Mouse (Mus musculus) embryonic stem cell, embryonic (primary cell): ENCODE measurements at regions not wholly inside any gene's neighbourhood (a gene's known extent, or its start where the extent isn't known, plus 50 kb on each side); places are given as distances from the start of the nearest gene placed in this dataset.

Experiments
- CTCF ChIA-PET, 4 experiments: fragments of 300-600 bp in 2 of 4; fragments of 350-600 bp in 2 of 4; sonication (Branson Sonifier 250); formaldehyde crosslinking; loops; one replicate each; lab custom pipeline; 2022; ENCODE audit warnings: inconsistent platforms in 2 of 4; lab: Charles Lee
- POLR2A ChIA-PET, 4 experiments: fragments of 300-600 bp in 2 of 4; fragments of 350-600 bp in 2 of 4; sonication (Branson Sonifier 250); formaldehyde crosslinking; loops; one replicate each; lab custom pipeline; 2022; ENCODE audit warnings: antibody characterized with exemption in 4 of 4, inconsistent platforms in 1 of 4; lab: Charles Lee

- ChIA-PET POLR2A (interaction anchor here in 2 of 4 experiments (0.6 to 0.7 kb wide), 3 partner anchors 62 to 1391 kb away, joined by 3 to 4 read pairs (median 4); no protein-coding TSS in a partner anchor), CTCF (no interaction called here)
Observed at GRCm38 (mm10) chr11:42754481-42755272, 280.9 kb upstream of the Gm9972 start.

DNA sequence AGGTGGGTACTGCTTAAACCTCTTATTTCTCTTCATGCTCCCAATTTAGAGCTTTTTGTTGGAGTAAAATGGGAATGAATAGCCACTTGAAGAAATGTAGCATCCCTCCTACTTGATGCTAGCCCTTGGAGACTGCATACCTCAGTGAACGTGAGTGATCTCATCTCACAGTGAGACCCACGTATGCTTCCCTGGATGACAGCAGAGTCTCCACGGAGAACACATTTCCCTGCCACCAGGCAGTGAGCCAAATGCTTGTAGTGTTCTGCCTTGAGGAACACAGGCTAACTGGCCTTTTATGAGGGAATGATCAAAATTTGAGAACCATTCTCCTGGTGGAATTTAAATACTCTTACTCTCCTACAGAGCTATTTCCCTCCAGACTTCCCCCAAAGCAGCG is 280.1 kb upstream of the Gm9972 start:
- ChIA-PET POLR2A (interaction anchor here in 2 of 4 experiments (0.6 to 0.7 kb wide), 2 partner anchors 604 to 1391 kb away, joined by 4 read pairs; no protein-coding TSS in a partner anchor), CTCF (no interaction called here)

- POLR2A ChIA-PET = interaction anchor here in 1 of 4 experiments (0.7 kb wide), 1 partner anchor 29 kb away, joined by 3 read pairs; no protein-coding TSS in a partner anchor
- CTCF ChIA-PET = no interaction called here
Observed at GRCm38 (mm10) chr11:42765213-42765612, 270.3 kb upstream of the Gm9972 start.

GRCm38 (mm10) chr11:42775074-42775676 is 260.4 kb upstream of the Gm9972 start:
- ChIA-PET POLR2A (interaction anchor here in 1 of 4 experiments (1.7 kb wide), 1 partner anchor 11 kb away, joined by 7 read pairs; no protein-coding TSS in a partner anchor), CTCF (no interaction called here)

DNA sequence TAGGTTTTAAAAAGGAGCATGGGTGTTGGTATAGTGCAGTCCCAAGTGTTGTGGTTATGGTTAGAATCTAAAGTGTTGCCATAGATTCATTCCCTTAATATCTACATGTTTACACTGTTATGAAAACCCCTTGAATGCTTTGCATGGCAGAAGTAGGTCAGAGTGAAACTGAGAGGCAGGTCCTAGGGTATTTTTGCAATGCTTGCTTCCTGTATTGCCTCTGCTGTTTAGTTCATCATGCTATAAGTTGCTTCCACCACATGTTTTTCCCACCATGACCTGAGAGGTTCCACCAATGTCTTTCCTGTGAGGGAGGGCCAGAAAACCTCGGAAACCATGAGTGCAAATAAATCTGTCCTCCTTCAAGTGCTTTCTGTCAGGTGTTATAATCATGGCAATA is 224.1 kb upstream of the Gm9972 start:
- ChIA-PET CTCF (interaction anchor here in 1 of 4 experiments (0.5 kb wide), 1 partner anchor 18 kb away, joined by 5 read pairs; no protein-coding TSS in a partner anchor), POLR2A (interaction anchor here in 1 of 4 experiments (0.6 kb wide), 1 partner anchor 28 kb away, joined by 4 read pairs; no protein-coding TSS in a partner anchor)

DNA sequence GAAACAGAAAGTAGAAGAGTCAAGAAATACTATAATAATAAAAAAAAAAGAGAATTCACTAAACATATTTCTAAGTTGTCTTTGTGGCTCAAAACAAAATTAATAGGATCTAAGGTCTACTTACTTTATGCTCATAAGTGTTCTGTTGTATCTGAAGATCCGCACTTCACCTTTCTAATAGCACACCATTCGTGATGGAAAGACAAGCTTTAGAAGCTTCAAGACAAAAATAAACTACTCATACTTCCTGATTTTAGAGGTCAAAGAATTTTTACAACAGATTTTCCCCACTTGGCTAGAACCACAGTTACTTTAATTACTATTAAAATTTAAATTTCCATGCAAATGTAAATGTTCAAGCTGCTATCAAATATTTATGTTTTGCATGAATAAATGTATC is 219.8 kb upstream of the Gm9972 start:
- ChIA-PET CTCF (no interaction called here), POLR2A (interaction anchor here in 1 of 4 experiments (0.7 kb wide), 1 partner anchor 575 kb away, joined by 3 read pairs; no protein-coding TSS in a partner anchor)

DNA sequence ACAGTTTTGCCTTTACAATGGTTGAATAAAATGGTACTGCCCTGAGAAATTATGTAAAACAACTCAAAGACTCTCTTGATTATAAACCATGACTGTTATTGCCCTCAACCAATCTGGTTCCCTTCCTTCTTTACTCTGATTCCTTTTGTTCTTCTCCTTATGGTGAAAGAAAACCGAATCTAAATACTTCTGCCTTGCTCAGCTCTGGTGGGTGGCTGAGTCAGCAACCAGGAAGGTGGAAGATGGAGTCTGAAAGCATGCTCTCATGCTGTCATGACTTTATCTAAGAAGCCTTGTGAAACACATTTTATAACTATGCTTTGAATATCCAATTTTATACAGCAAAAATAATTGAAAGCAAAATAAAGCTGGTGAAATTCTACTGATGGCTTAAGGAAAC is 212.7 kb upstream of the Gm9972 start:
- ChIA-PET CTCF (interaction anchor here in 2 of 4 experiments (0.6 to 0.8 kb wide), 2 partner anchors 14 to 16 kb away, joined by 4 to 9 read pairs; no protein-coding TSS in a partner anchor), POLR2A (no interaction called here)

GRCm38 (mm10) chr11:42845795-42846194 is 189.8 kb upstream of the Gm9972 start:
- ChIA-PET POLR2A (no interaction called here), CTCF (no interaction called here)

DNA sequence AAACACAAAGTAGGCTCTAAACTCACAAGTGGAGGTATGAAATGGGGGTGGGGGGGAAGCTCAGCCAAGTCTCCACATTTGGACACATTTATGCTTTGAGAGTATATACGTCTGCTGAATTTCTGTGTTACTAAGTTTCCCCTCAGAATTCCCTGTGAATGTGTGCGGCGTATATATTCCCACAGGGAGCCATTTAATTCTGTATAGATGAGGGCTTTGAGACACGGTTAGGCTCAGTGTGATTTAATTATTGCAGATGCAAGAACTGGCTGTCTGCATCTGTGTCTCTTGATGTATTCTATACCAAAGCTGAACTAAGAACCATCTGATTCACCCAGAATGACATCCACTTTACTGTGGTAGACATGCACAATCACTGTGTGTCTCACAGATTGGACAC is 181.1 kb upstream of the Gm9972 start:
- CTCF ChIA-PET = no interaction called here
- POLR2A ChIA-PET = no interaction called here

- ChIA-PET POLR2A (no interaction called here), CTCF (no interaction called here)
Observed at GRCm38 (mm10) chr11:42857687-42858086, 177.9 kb upstream of the Gm9972 start.

- POLR2A ChIA-PET = no interaction called here
Observed at GRCm38 (mm10) chr11:42874056-42874455, 161.5 kb upstream of the Gm9972 start.

DNA sequence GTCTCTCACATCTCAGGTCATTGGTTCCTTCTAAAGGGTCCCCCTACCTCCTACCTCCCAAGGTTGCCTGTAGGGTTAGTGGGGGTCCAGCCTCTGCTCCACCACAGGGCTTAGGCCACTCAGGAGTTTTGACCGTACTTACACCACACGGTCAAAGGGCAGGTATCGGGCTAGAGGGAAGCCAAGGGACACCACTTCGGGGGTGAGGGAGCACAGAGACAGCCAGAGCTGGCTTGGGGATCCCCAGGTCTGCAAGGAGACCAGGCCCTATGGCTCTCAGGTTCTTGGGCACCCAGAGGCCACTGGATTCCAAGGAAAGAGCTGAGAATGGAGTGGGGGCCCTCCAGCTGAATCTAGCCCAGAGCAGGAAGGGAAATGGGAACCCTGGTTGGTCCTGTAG is 135.5 kb upstream of the Gm9972 start:
- CTCF ChIA-PET = no interaction called here
- POLR2A ChIA-PET = no interaction called here

More at GRCm38 (mm10) chr11:42874056-42874455, 161.5 kb upstream of the Gm9972 start:
- CTCF ChIA-PET = no interaction called here

DNA sequence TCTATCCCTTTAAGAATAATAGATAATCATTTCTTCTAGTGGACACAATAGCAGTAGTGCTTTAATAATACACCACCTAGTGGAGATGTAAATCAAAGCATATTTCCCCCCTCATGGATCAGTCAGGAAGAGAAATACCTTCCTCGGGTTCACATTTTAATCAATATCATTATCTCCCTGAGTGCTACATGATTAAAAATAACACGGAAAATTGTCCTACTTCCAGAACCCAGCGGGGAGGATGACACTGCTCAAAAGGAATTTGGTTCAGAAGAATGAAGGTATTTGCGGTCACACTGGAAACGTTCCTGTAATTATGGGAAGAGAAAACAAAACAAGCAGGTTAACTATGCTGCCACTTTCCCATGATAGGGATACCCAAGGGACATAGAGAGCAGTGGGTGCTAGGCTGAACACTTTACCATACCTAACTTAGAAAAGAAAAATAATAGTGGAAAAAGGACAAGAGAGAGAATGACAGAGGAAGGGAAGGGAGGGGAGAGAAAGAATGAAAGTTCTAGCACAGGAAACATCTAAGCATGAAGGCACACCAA is 132.0 kb upstream of the Gm9972 start:
- CTCF ChIA-PET = no interaction called here
- POLR2A ChIA-PET = no interaction called here

- ChIA-PET POLR2A (interaction anchor here in 1 of 4 experiments (0.5 kb wide), 1 partner anchor 221 kb away, joined by 3 read pairs; no protein-coding TSS in a partner anchor), CTCF (no interaction called here)
Observed at GRCm38 (mm10) chr11:42905561-42905960, 130.0 kb upstream of the Gm9972 start.

GRCm38 (mm10) chr11:42906020-42906419 is 129.5 kb upstream of the Gm9972 start:
- ChIA-PET CTCF (no interaction called here), POLR2A (interaction anchor here in 1 of 4 experiments (0.5 kb wide), 1 partner anchor 220 kb away, joined by 3 read pairs; no protein-coding TSS in a partner anchor)

DNA sequence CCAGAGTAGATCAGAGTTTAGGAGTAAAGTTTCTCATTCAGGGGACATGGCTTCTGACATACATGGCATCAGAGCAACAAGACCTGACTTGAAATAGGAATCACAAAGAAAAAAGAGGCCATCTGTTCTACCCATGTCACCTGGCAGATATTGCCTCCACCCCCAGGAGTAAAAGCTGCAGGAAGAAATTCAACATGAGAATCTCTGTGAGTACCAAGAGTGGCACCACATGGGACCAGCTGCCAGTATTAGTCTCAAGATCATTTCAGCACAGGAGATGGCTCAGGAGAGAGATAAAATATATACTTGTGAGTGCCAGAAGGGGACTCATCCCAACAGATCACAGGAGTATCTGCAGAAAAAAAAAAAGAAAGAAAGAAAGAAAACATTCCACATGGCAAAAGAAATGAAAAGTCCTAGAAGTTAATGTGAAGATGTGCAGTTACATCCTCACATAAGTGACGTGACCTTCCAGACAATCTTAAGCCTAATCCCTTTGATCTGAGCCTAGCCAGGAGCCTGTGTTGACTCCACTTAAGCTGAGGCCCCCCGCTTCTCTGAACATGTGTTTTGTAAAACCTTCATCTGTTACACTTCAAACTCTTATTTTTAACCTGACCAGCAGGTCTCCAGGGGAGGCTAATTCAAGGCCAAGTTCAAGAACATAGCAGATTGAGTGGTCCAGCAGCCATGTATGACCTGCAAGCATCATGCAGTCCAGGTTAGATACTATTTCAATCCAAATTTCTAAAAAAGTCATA is 118.9 kb upstream of the Gm9972 start:
- POLR2A ChIA-PET = no interaction called here
- CTCF ChIA-PET = no interaction called here

DNA sequence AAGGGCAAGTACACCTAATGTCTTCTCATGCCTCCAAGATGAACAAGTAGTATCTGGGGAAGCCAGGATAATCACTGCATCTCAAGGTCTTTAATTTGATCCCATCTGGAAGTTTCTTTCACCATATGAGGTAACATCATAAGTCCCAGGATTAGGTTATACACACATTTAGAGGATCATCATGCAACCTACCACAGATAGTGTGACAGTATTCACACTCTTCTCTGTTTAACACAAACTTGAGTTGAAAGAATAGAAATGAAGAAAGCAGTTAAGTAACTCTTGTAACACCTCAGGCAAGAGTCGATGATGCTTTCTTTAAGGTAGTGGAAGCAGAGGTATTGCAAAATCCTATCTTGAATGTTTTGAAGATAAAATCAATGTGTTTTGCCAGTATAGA is 116.3 kb upstream of the Gm9972 start:
- ChIA-PET CTCF (no interaction called here), POLR2A (no interaction called here)

- POLR2A ChIA-PET = no interaction called here
- CTCF ChIA-PET = no interaction called here
Observed at GRCm38 (mm10) chr11:42927156-42927555, 108.4 kb upstream of the Gm9972 start.

- CTCF ChIA-PET = no interaction called here
- POLR2A ChIA-PET = no interaction called here
Observed at GRCm38 (mm10) chr11:42928916-42929315, 106.6 kb upstream of the Gm9972 start.
